Mouse (Mus musculus) mesoderm, embryonic 11.5 days (tissue): Measurements from ENCODE around the gene Polr2g.

Source experiments
- DNase-seq: peaks from one replicate; pipeline ENCODE4 v3.0.0-alpha.2; 2012; ENCODE audit warnings: low read depth, low spot score

The Polr2g gene

GRCm38 (mm10) chr19:8758899-8759298 lies 39.5 kb downstream of the Polr2g start:
- no peak for DNase-seq

- no peak for DNase-seq
Measured at GRCm38 (mm10) chr19:8757471-8757998, 40.8 kb downstream of the Polr2g start.

GRCm38 (mm10) chr19:8756635-8757387 lies 41.6 kb downstream of the Polr2g start, which contains the start of gene Nxf1:
TSS of gene Nxf1 (plus strand) at chr19:8757073.
- DNase-seq = peak; percentile 96

- DNase-seq = no peak
Measured at GRCm38 (mm10) chr19:8755652-8756051, 42.7 kb downstream of the Polr2g start.

- DNase-seq = no peak
Measured at GRCm38 (mm10) chr19:8747368-8747767, 51.0 kb downstream of the Polr2g start.

GRCm38 (mm10) chr19:8745382-8745781 lies 53.0 kb downstream of the Polr2g start:
- no peak for DNase-seq
